Mouse (Mus musculus) heart, adult 2 months (tissue): ENCODE measurements around the gene Mamdc2.

Experiments used
- CTCF ChIP-seq: fragments of 200-600 bp; IDR thresholded peaks from 2 replicates; pipeline ENCODE4 v1.8.1; 2022; ENCODE audit warnings: antibody characterized with exemption, mild to moderate bottlenecking, moderate library complexity
- EP300 ChIP-seq: fragments of 200-500 bp; IDR thresholded peaks from 2 replicates; pipeline ENCODE4 v1.6.1; 2011; ENCODE audit warnings: low read depth, low read length, control low read depth; ENCODE audit not compliant: insufficient read depth
- POLR2A ChIP-seq: fragments of 200-500 bp; IDR thresholded peaks from 2 replicates; pipeline ENCODE4 v1.6.1; 2011; ENCODE audit warnings: mild to moderate bottlenecking, low read depth, low read length, control low read depth; ENCODE audit not compliant: insufficient read depth

DNA sequence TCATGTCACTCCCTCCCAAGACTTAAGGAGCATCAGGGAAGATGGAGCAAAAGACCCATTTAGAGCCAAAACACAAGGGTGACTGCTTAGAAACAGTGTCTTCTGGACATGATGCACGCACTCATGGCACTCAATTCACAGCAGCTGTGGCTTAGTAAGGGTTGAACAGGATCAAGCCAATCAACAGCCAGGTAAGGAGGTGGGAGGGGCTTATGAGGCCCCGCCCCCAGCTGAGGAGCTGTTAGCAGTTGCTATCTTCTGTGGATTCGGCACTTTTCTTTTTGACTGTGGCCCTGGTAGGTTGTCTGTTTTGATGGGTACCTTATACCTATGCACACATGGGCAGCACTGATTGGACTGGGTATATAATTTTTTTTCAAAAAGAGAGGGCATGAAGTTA is 48.3 kb upstream of the Mamdc2 start:
- TF ChIP-seq CTCF (no peak), POLR2A (no peak), EP300 (no peak)
